Mouse (Mus musculus): ENCODE measurements around the gene Dok4. TPM values are rescaled to one million over a fixed set of nuclear protein-coding genes. Genes with fewer than 3 reads are reported as not detected.

The Dok4 gene
- polyA plus RNA-seq, 1 experiment: 4.4 TPM

- Histone ChIP-seq H3K36me3 (ENCODE audit: control insufficient read depth, insufficient read depth) (no peaks in the 10 kb centered on the region), H3K27me3 (ENCODE audit: control insufficient read depth, insufficient read depth, insufficient read length) (peaks cover 18% of the 10 kb centered on the region), H3ac (ENCODE audit: control insufficient read depth, insufficient read length) (no peak overlapping the region), H3K4me2 (ENCODE audit: low read depth) (no peak overlapping the region), H3K4me3 (no peak overlapping the region), H3K79me2 (ENCODE audit: control insufficient read depth, insufficient read depth) (no peaks in the 10 kb centered on the region)
- no peak for TF ChIP-seq MYOG (IDR thresholded peaks at IDR 0.05; ENCODE audit: control insufficient read depth in 1 of 3, insufficient read depth in 1 of 3, insufficient read length in 2 of 3, low read depth in 2 of 3)
- TF ChIP-seq CEBPB (IDR thresholded peaks at IDR 0.05; ENCODE audit: insufficient read depth, poor library complexity, severe bottlenecking): no peak
- TF ChIP-seq TCF3 (IDR thresholded peaks at IDR 0.05; ENCODE audit: insufficient read length, low read depth): no peak
- no peak for TF ChIP-seq TCF12 (IDR thresholded peaks at IDR 0.05; ENCODE audit: insufficient read depth, poor library complexity, severe bottlenecking)
- TF ChIP-seq USF1 (IDR thresholded peaks at IDR 0.05; ENCODE audit: low read depth): no peak
- TF ChIP-seq MYOD1 (IDR thresholded peaks at IDR 0.05; ENCODE audit: control insufficient read depth in 1 of 3, insufficient read length in 2 of 3, low read depth in 2 of 3): no peak
- TF ChIP-seq E2F4 (IDR thresholded peaks at IDR 0.05; ENCODE audit: insufficient read depth): no peak
- no peak for TF ChIP-seq SRF (IDR thresholded peaks at IDR 0.05; ENCODE audit: control insufficient read depth, insufficient read length, low read depth)
- TF ChIP-seq MAX (IDR thresholded peaks at IDR 0.05; ENCODE audit: low read depth): no peak
- TF ChIP-seq POLR2A (IDR thresholded peaks at IDR 0.05; ENCODE audit: insufficient read length, low read depth): no peak
- no peak for TF ChIP-seq REST (IDR thresholded peaks at IDR 0.05; ENCODE audit: insufficient read depth, insufficient read length)
Observed at GRCm38 (mm10) chr8:94899262-94899661, 23.1 kb upstream of the Dok4 start.

GRCm38 (mm10) chr8:94892917-94893316 lies 16.8 kb upstream of the Dok4 start:
- no peak overlapping the region for H3K4me3 ChIP-seq
- H3K27me3 ChIP-seq (ENCODE audit: control insufficient read depth, insufficient read depth, insufficient read length): peaks cover 30% of the 10 kb centered on the region
- TF ChIP-seq MYOD1 (IDR thresholded peaks at IDR 0.05; ENCODE audit: control insufficient read depth in 1 of 3, insufficient read length in 2 of 3, low read depth in 2 of 3): no peak
- no peak for TF ChIP-seq E2F4 (IDR thresholded peaks at IDR 0.05; ENCODE audit: insufficient read depth)
- TF ChIP-seq REST (IDR thresholded peaks at IDR 0.05; ENCODE audit: insufficient read depth, insufficient read length): no peak
- TF ChIP-seq POLR2A (IDR thresholded peaks at IDR 0.05; ENCODE audit: insufficient read length, low read depth): no peak
- TF ChIP-seq MYOG (IDR thresholded peaks at IDR 0.05; ENCODE audit: control insufficient read depth in 1 of 3, insufficient read depth in 1 of 3, insufficient read length in 2 of 3, low read depth in 2 of 3): no peak
- no peak for TF ChIP-seq USF1 (IDR thresholded peaks at IDR 0.05; ENCODE audit: low read depth)
- TF ChIP-seq MAX (IDR thresholded peaks at IDR 0.05; ENCODE audit: low read depth): no peak
- no peak for TF ChIP-seq POLR2AphosphoS2 (IDR thresholded peaks at IDR 0.05; ENCODE audit: insufficient read length, low read depth)
- no peak for TF ChIP-seq TCF12 (IDR thresholded peaks at IDR 0.05; ENCODE audit: insufficient read depth, poor library complexity, severe bottlenecking)
- no peak for TF ChIP-seq TCF3 (IDR thresholded peaks at IDR 0.05; ENCODE audit: insufficient read length, low read depth)
- no peak overlapping the region for H3K4me2 ChIP-seq (ENCODE audit: low read depth)
- H3K79me2 ChIP-seq (ENCODE audit: control insufficient read depth, insufficient read depth): no peaks in the 10 kb centered on the region
- H3ac ChIP-seq (ENCODE audit: control insufficient read depth, insufficient read length): no peak overlapping the region
- no peaks in the 10 kb centered on the region for H3K36me3 ChIP-seq (ENCODE audit: control insufficient read depth, insufficient read depth)

DNA sequence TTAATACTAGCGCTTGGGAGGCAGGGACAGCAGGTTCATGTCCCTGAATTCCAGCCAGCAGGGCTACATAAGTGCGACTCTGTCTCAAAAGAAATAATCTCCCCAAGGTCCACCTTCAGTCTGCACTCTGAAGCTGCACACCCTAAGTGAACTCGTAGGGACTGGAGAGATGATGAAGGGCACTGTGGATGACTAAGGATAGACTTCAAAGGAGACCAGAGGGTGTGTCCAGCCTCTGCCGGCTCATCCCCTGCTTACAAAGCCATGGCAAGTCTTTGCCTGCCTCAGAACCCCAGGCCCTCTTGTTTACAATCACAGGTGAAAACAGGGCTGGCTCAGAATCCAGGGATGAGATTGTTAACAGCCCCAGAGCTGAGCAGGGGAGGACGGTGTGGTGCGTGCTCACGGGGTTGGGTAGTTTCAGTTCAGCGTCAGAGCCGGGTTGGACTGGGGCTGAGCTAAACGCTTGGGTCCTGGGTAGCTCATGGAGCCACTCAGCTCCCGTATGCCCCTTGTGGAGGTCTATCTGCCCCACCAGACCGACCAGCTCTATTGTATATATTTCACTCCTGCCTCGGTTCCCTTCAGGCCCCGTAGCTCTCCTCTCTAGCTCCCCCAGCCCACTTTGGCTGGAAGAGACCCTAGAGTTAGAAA lies 12.4 kb upstream of the Dok4 start:
- TF ChIP-seq POLR2A (IDR thresholded peaks at IDR 0.05; ENCODE audit: insufficient read length, low read depth): no peak
- TF ChIP-seq MYOD1 (IDR thresholded peaks at IDR 0.05; ENCODE audit: control insufficient read depth in 1 of 3, insufficient read length in 2 of 3, low read depth in 2 of 3): no peak
- TF ChIP-seq SRF (IDR thresholded peaks at IDR 0.05; ENCODE audit: control insufficient read depth, insufficient read length, low read depth): no peak
- no peak for TF ChIP-seq MAX (IDR thresholded peaks at IDR 0.05; ENCODE audit: low read depth)
- TF ChIP-seq TCF12 (IDR thresholded peaks at IDR 0.05; ENCODE audit: insufficient read depth, poor library complexity, severe bottlenecking): no peak
- TF ChIP-seq TCF3 (IDR thresholded peaks at IDR 0.05; ENCODE audit: insufficient read length, low read depth): no peak
- TF ChIP-seq E2F4 (IDR thresholded peaks at IDR 0.05; ENCODE audit: insufficient read depth): no peak
- TF ChIP-seq CEBPB (IDR thresholded peaks at IDR 0.05; ENCODE audit: insufficient read depth, poor library complexity, severe bottlenecking): no peak
- no peak for TF ChIP-seq REST (IDR thresholded peaks at IDR 0.05; ENCODE audit: insufficient read depth, insufficient read length)
- no peak for TF ChIP-seq USF1 (IDR thresholded peaks at IDR 0.05; ENCODE audit: low read depth)
- TF ChIP-seq MYOG (IDR thresholded peaks at IDR 0.05; ENCODE audit: control insufficient read depth in 1 of 3, insufficient read depth in 1 of 3, insufficient read length in 2 of 3, low read depth in 2 of 3): no peak
- TF ChIP-seq POLR2AphosphoS2 (IDR thresholded peaks at IDR 0.05; ENCODE audit: insufficient read length, low read depth): no peak
- Histone ChIP-seq H3K27me3 (ENCODE audit: control insufficient read depth, insufficient read depth, insufficient read length) (peaks cover 12% of the 10 kb centered on the region), H3K4me3 (no peak overlapping the region), H3K79me2 (ENCODE audit: control insufficient read depth, insufficient read depth) (no peaks in the 10 kb centered on the region), H3ac (ENCODE audit: control insufficient read depth, insufficient read length) (no peak overlapping the region), H3K4me2 (ENCODE audit: low read depth) (no peak overlapping the region), H3K36me3 (ENCODE audit: control insufficient read depth, insufficient read depth) (no peaks in the 10 kb centered on the region)

DNA sequence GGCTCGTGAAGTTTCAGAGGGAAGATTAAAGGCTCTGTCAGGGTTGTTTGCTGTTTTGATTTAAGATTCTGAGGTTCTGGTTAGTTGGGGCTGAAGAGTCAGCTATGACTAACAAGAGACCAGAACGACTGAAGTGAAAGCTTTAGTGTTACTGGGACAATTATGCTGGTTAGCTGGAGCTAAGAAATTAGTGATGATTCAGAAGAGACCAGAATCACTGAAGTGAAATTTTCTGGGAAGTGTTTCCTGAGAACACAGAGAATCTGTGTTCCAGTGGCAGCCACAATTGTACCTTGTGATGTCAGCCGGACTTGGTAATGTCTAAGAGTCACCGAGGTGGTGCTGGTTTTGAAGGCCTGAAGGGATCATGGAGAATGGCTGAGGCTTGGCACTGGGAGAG lies 4.6 kb upstream of the Dok4 start:
- TF ChIP-seq MYOG (IDR thresholded peaks at IDR 0.05; ENCODE audit: control insufficient read depth in 1 of 3, insufficient read depth in 1 of 3, insufficient read length in 2 of 3, low read depth in 2 of 3): no peak
- TF ChIP-seq POLR2AphosphoS2 (IDR thresholded peaks at IDR 0.05; ENCODE audit: insufficient read length, low read depth): no peak
- no peak for TF ChIP-seq CEBPB (IDR thresholded peaks at IDR 0.05; ENCODE audit: insufficient read depth, poor library complexity, severe bottlenecking)
- no peak for TF ChIP-seq MYOD1 (IDR thresholded peaks at IDR 0.05; ENCODE audit: control insufficient read depth in 1 of 3, insufficient read length in 2 of 3, low read depth in 2 of 3)
- no peak for TF ChIP-seq MAX (IDR thresholded peaks at IDR 0.05; ENCODE audit: low read depth)
- no peak for TF ChIP-seq USF1 (IDR thresholded peaks at IDR 0.05; ENCODE audit: low read depth)
- no peak for TF ChIP-seq SRF (IDR thresholded peaks at IDR 0.05; ENCODE audit: control insufficient read depth, insufficient read length, low read depth)
- no peak for TF ChIP-seq POLR2A (IDR thresholded peaks at IDR 0.05; ENCODE audit: insufficient read length, low read depth)
- TF ChIP-seq TCF12 (IDR thresholded peaks at IDR 0.05; ENCODE audit: insufficient read depth, poor library complexity, severe bottlenecking): no peak
- TF ChIP-seq REST (IDR thresholded peaks at IDR 0.05; ENCODE audit: insufficient read depth, insufficient read length): no peak
- TF ChIP-seq TCF3 (IDR thresholded peaks at IDR 0.05; ENCODE audit: insufficient read length, low read depth): no peak
- no peak for TF ChIP-seq E2F4 (IDR thresholded peaks at IDR 0.05; ENCODE audit: insufficient read depth)

More for the DNA sequence above, 4.6 kb upstream of the Dok4 start:
- no peak overlapping the region for H3ac ChIP-seq (ENCODE audit: control insufficient read depth, insufficient read length)
- no peaks in the 10 kb centered on the region for H3K27me3 ChIP-seq (ENCODE audit: control insufficient read depth, insufficient read depth, insufficient read length)
- no peak overlapping the region for H3K4me3 ChIP-seq
- no peaks in the 10 kb centered on the region for H3K36me3 ChIP-seq (ENCODE audit: control insufficient read depth, insufficient read depth)
- no peak overlapping the region for H3K4me2 ChIP-seq (ENCODE audit: low read depth)
- no peaks in the 10 kb centered on the region for H3K79me2 ChIP-seq (ENCODE audit: control insufficient read depth, insufficient read depth)
